Mouse (Mus musculus): ENCODE measurements around the gene Plbd2. TPM values are rescaled to one million over a fixed set of nuclear protein-coding genes. Genes with fewer than 3 reads are reported as not detected.
A peak's percentile ranks its signal among the peaks of the same experiment; 100 is the strongest.

The Plbd2 gene
- polyA plus RNA-seq, 1 experiment from 2014 or later: 43.9 TPM

- ATAC-seq: no peak
- Histone ChIP-seq H3K9me3 (ENCODE audit: control insufficient read depth, low read length) (no peaks in the 10 kb centered on the region), H3K4me1 (ENCODE audit: control insufficient read depth, insufficient read depth, low read length) (no peaks in the 10 kb centered on the region), H3K9ac (ENCODE audit: low read depth, low read length) (no peak overlapping the region), H3K4me2 (ENCODE audit: low read depth, low read length) (no peak overlapping the region), H3K36me3 (ENCODE audit: control insufficient read depth, insufficient read depth, low read length) (no peaks in the 10 kb centered on the region), H3K27ac (ENCODE audit: low read length) (no peak overlapping the region), H3K27me3 (replicated peaks; ENCODE audit: control insufficient read depth, insufficient read depth, low read length) (no peaks in the 10 kb centered on the region), H3K4me3 (ENCODE audit: low read length) (no peak overlapping the region)
- 82% methylated on average over 16 of the region's 20 CpGs for WGBS
These were observed 24.0 kb upstream of the Plbd2 start for GRCm38 (mm10) chr5:120527296-120527964.

GRCm38 (mm10) chr5:120526311-120526710 is 22.9 kb upstream of the Plbd2 start:
- Histone ChIP-seq H3K27me3 (replicated peaks; ENCODE audit: control insufficient read depth, insufficient read depth, low read length) (no peaks in the 10 kb centered on the region), H3K36me3 (ENCODE audit: control insufficient read depth, insufficient read depth, low read length) (no peaks in the 10 kb centered on the region)
- 64% methylated on average over 11 of the region's 11 CpGs for WGBS

GRCm38 (mm10) chr5:120525737-120526136 is 22.3 kb upstream of the Plbd2 start:
- WGBS: 32% methylated on average over 5 of the region's 5 CpGs
- no peak overlapping the region for H3K4me3 ChIP-seq (ENCODE audit: low read length)
- H3K36me3 ChIP-seq (ENCODE audit: control insufficient read depth, insufficient read depth, low read length): no peaks in the 10 kb centered on the region
- H3K9me3 ChIP-seq (ENCODE audit: control insufficient read depth, low read length): no peaks in the 10 kb centered on the region
- peak; percentile 54; the same call in 1 of the 2 replicates for ATAC-seq
- no peak overlapping the region for H3K27ac ChIP-seq (ENCODE audit: low read length)
- H3K27me3 ChIP-seq (replicated peaks; ENCODE audit: control insufficient read depth, insufficient read depth, low read length): no peaks in the 10 kb centered on the region
- no peaks in the 10 kb centered on the region for H3K4me1 ChIP-seq (ENCODE audit: control insufficient read depth, insufficient read depth, low read length)
- H3K9ac ChIP-seq (ENCODE audit: low read depth, low read length): no peak overlapping the region
- no peak overlapping the region for H3K4me2 ChIP-seq (ENCODE audit: low read depth, low read length)

More at GRCm38 (mm10) chr5:120526311-120526710, 22.9 kb upstream of the Plbd2 start:
- Histone ChIP-seq H3K4me2 (ENCODE audit: low read depth, low read length) (no peak overlapping the region), H3K27ac (ENCODE audit: low read length) (no peak overlapping the region), H3K9ac (ENCODE audit: low read depth, low read length) (no peak overlapping the region), H3K9me3 (ENCODE audit: control insufficient read depth, low read length) (no peaks in the 10 kb centered on the region), H3K4me1 (ENCODE audit: control insufficient read depth, insufficient read depth, low read length) (no peaks in the 10 kb centered on the region), H3K4me3 (ENCODE audit: low read length) (no peak overlapping the region)
- no peak for ATAC-seq

- H3K27ac ChIP-seq (ENCODE audit: low read length): no peak overlapping the region
- no peaks in the 10 kb centered on the region for H3K4me1 ChIP-seq (ENCODE audit: control insufficient read depth, insufficient read depth, low read length)
- no peaks in the 10 kb centered on the region for H3K27me3 ChIP-seq (replicated peaks; ENCODE audit: control insufficient read depth, insufficient read depth, low read length)
- WGBS: 97% methylated on average over 2 of the region's 2 CpGs
- H3K9me3 ChIP-seq (ENCODE audit: control insufficient read depth, low read length): no peaks in the 10 kb centered on the region
- no peak overlapping the region for H3K4me2 ChIP-seq (ENCODE audit: low read depth, low read length)
- H3K4me3 ChIP-seq (ENCODE audit: low read length): no peak overlapping the region
- ATAC-seq: no peak
- H3K9ac ChIP-seq (ENCODE audit: low read depth, low read length): no peak overlapping the region
- no peaks in the 10 kb centered on the region for H3K36me3 ChIP-seq (ENCODE audit: control insufficient read depth, insufficient read depth, low read length)
These were observed 21.3 kb upstream of the Plbd2 start for GRCm38 (mm10) chr5:120524736-120525135.

- 77% methylated on average over 3 of the region's 3 CpGs for WGBS
- Histone ChIP-seq H3K36me3 (ENCODE audit: control insufficient read depth, insufficient read depth, low read length) (no peaks in the 10 kb centered on the region), H3K27ac (ENCODE audit: low read length) (no peak overlapping the region), H3K4me2 (ENCODE audit: low read depth, low read length) (no peak overlapping the region), H3K4me1 (ENCODE audit: control insufficient read depth, insufficient read depth, low read length) (0 out of 2 replicates have a peak, but pooled peaks cover under 1% of the 10 kb centered on the region), H3K9me3 (ENCODE audit: control insufficient read depth, low read length) (no peaks in the 10 kb centered on the region), H3K27me3 (replicated peaks; ENCODE audit: control insufficient read depth, insufficient read depth, low read length) (no peaks in the 10 kb centered on the region), H3K4me3 (ENCODE audit: low read length) (no peak overlapping the region), H3K9ac (ENCODE audit: low read depth, low read length) (no peak overlapping the region)
- ATAC-seq: no peak
These were observed 19.2 kb upstream of the Plbd2 start for GRCm38 (mm10) chr5:120522649-120523048.

- H3K4me1 ChIP-seq (ENCODE audit: control insufficient read depth, insufficient read depth, low read length): peaks cover 43% of the 10 kb centered on the region
- 47% methylated on average over 9 of the region's 9 CpGs for WGBS
These were observed 14.1 kb upstream of the Plbd2 start for GRCm38 (mm10) chr5:120517552-120517951.

GRCm38 (mm10) chr5:120516221-120516984 is 13.0 kb upstream of the Plbd2 start:
- peaks cover 51% of the 10 kb centered on the region for H3K4me1 ChIP-seq (ENCODE audit: control insufficient read depth, insufficient read depth, low read length)
- no peak overlapping the region for H3K4me3 ChIP-seq (ENCODE audit: low read length)
- no peaks in the 10 kb centered on the region for H3K27me3 ChIP-seq (replicated peaks; ENCODE audit: control insufficient read depth, insufficient read depth, low read length)
- peak overlapping the region; percentile 41; the same call in 1 of the 2 replicates for H3K27ac ChIP-seq (ENCODE audit: low read length)
- H3K36me3 ChIP-seq (ENCODE audit: control insufficient read depth, insufficient read depth, low read length): no peaks in the 10 kb centered on the region
- 56% methylated on average over 15 of the region's 15 CpGs for WGBS
- H3K4me2 ChIP-seq (ENCODE audit: low read depth, low read length): no peak overlapping the region
- peak overlapping the region; percentile 33; the same call in 1 of the 2 replicates for H3K9ac ChIP-seq (ENCODE audit: low read depth, low read length)
- H3K9me3 ChIP-seq (ENCODE audit: control insufficient read depth, low read length): no peaks in the 10 kb centered on the region
- ATAC-seq: 0 out of 2 replicates have a peak, but pooled peaks have one; percentile 10

More at GRCm38 (mm10) chr5:120517552-120517951, 14.1 kb upstream of the Plbd2 start:
- Histone ChIP-seq H3K27me3 (replicated peaks; ENCODE audit: control insufficient read depth, insufficient read depth, low read length) (no peaks in the 10 kb centered on the region), H3K9me3 (ENCODE audit: control insufficient read depth, low read length) (no peaks in the 10 kb centered on the region), H3K27ac (ENCODE audit: low read length) (no peak overlapping the region), H3K9ac (ENCODE audit: low read depth, low read length) (no peak overlapping the region), H3K4me2 (ENCODE audit: low read depth, low read length) (no peak overlapping the region), H3K4me3 (ENCODE audit: low read length) (no peak overlapping the region), H3K36me3 (ENCODE audit: control insufficient read depth, insufficient read depth, low read length) (no peaks in the 10 kb centered on the region)
- no peak for ATAC-seq

- Histone ChIP-seq H3K4me2 (ENCODE audit: low read depth, low read length) (no peak overlapping the region), H3K9me3 (ENCODE audit: control insufficient read depth, low read length) (no peaks in the 10 kb centered on the region), H3K27ac (ENCODE audit: low read length) (no peak overlapping the region; the same call in 1 of the 2 replicates), H3K4me3 (ENCODE audit: low read length) (no peak overlapping the region), H3K4me1 (ENCODE audit: control insufficient read depth, insufficient read depth, low read length) (peaks cover 53% of the 10 kb centered on the region), H3K27me3 (replicated peaks; ENCODE audit: control insufficient read depth, insufficient read depth, low read length) (no peaks in the 10 kb centered on the region), H3K36me3 (ENCODE audit: control insufficient read depth, insufficient read depth, low read length) (no peaks in the 10 kb centered on the region), H3K9ac (ENCODE audit: low read depth, low read length) (no peak overlapping the region)
- ATAC-seq: no peak
- WGBS: 75% methylated on average over 7 of the region's 7 CpGs
These were observed 12.0 kb upstream of the Plbd2 start for GRCm38 (mm10) chr5:120515451-120515850.

GRCm38 (mm10) chr5:120514754-120515153 is 11.3 kb upstream of the Plbd2 start:
- H3K4me1 ChIP-seq (ENCODE audit: control insufficient read depth, insufficient read depth, low read length): peaks cover 53% of the 10 kb centered on the region
- H3K9me3 ChIP-seq (ENCODE audit: control insufficient read depth, low read length): no peaks in the 10 kb centered on the region
- 7% methylated on average over 4 of the region's 4 CpGs for WGBS
- H3K27ac ChIP-seq (ENCODE audit: low read length): no peak overlapping the region
- H3K27me3 ChIP-seq (replicated peaks; ENCODE audit: control insufficient read depth, insufficient read depth, low read length): no peaks in the 10 kb centered on the region
- H3K4me2 ChIP-seq (ENCODE audit: low read depth, low read length): no peak overlapping the region
- no peak overlapping the region for H3K9ac ChIP-seq (ENCODE audit: low read depth, low read length)
- ATAC-seq: peak; percentile 14
- no peaks in the 10 kb centered on the region for H3K36me3 ChIP-seq (ENCODE audit: control insufficient read depth, insufficient read depth, low read length)
- no peak overlapping the region for H3K4me3 ChIP-seq (ENCODE audit: low read length)
